Mouse (Mus musculus) bone marrow, adult 2 months (tissue): Measurements from ENCODE around the gene Ranbp3.

Experiments
- CTCF ChIP-seq: fragments of 200-500 bp; IDR thresholded peaks from 2 replicates; pipeline ENCODE4 v1.5.1; 2011; ENCODE audit warnings: low read length, control low read depth; ENCODE audit not compliant: control insufficient read depth, insufficient read depth
- POLR2A ChIP-seq: fragments of 200-500 bp; IDR thresholded peaks from 2 replicates; pipeline ENCODE4 v1.6.1; 2011; ENCODE audit warnings: low read depth, mild to moderate bottlenecking, control low read depth, low read length, borderline replicate concordance; ENCODE audit not compliant: control insufficient read depth

DNA sequence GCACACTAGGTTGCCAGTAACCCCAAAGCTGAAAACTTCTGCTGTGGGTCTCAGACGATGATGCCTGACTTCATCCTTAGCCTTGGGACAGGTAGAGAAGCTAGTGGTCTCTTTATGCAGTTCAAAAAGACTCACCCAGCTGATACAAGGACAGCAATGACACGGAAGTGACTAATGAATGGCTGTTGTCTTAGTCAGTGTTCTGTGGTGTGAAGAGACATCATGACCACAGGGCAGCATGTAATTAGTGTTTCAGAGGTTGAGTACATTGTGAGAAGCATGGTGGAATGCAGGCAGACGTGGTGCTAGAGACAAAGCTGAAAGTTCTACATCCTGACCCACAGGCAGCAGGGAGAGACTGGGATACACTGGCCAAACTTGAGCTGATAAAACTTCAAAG is 5.5 kb upstream of the Ranbp3 start:
- TF ChIP-seq CTCF (no peak), POLR2A (no peak)
